Mouse (Mus musculus): ENCODE data around the gene Bckdha. TPM values are rescaled to one million over a fixed set of nuclear protein-coding genes. Genes with fewer than 3 reads are reported as not detected.

Gene Bckdha
- total RNA-seq, 1 experiment: 96.0 TPM

DNA sequence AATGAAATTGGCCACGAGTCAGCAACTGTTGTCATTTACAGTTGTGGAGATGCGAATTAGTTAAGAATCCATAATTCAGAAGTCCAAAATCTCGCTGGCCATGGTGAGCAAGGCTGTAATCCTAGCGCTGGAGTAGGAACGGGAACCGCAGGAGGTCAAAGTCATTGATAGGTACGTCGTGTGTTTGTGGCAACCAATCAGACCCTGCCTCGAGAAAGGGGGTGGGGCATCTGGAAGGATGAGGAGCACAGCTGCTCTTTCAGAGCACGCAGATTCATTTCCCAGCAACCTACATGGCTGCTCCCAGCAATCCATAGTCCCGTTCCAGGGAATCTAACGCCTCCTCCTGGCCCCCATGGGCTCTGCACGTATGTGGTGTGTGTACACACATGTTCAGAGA lies 41.1 kb upstream of the Bckdha start:
- H3K4me1 ChIP-seq (ENCODE audit: control insufficient read depth in 2 of 2, insufficient read depth in 2 of 2, low read length in 2 of 2, poor library complexity in 1 of 2): peaks cover 0 to 1% of the 10 kb centered on the region in 2 experiments; a peak in 1 of 4 replicates
- DNase-seq (ENCODE audit: low read depth, low spot score): no peak
- H3K9me3 ChIP-seq (ENCODE audit: control insufficient read depth, insufficient read depth, low read depth, low read length): no peaks in the 10 kb centered on the region
- in situ Hi-C loops (cut with MboI; ENCODE audit: low sequenced_read_pairs in 2 of 2, unreplicated experiment in 2 of 2): no loop called here
- H3K36me3 ChIP-seq (ENCODE audit: control insufficient read depth, insufficient read depth, low read length, poor library complexity, severe bottlenecking): no peaks in the 10 kb centered on the region
- no peak overlapping the region for H3K27ac ChIP-seq (ENCODE audit: insufficient read depth, low read depth, low read length, poor library complexity, severe bottlenecking)
- H3K9ac ChIP-seq (ENCODE audit: insufficient read depth, low read depth, low read length, poor library complexity, severe bottlenecking): no peak overlapping the region
- no peak overlapping the region for H3K4me3 ChIP-seq (ENCODE audit: insufficient read depth in 1 of 2, low read depth in 1 of 2, low read length in 2 of 2, poor library complexity in 1 of 2, severe bottlenecking in 1 of 2)
- TF ChIP-seq ZNF384 (IDR thresholded peaks at IDR 0.05; ENCODE audit: low read depth, low read length) (0 out of 2 replicates have a peak, but pooled peaks have one; percentile 29), MAFK (IDR thresholded peaks at IDR 0.05; ENCODE audit: insufficient read depth, low read depth, low read length) (no peak)

DNA sequence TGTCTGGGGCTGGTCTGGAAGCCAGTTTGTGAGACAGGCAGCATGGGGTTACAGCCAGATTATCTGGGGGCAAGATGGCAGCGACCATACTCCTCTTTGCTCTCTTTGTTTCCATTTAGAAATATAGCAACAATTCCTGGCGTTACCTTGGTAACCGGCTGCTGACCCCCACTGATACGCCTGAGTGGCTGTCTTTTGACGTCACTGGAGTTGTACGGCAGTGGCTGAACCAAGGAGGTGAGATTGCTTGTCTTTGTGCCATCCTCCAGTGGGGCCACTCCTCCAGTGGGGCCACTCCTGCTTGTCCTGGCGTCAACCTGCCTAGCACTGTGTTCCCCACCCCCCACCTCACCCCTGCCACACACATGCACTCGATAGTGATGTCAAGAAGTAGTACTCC lies 35.3 kb upstream of the Bckdha start:
- no peaks in the 10 kb centered on the region for H3K9me3 ChIP-seq (ENCODE audit: control insufficient read depth, insufficient read depth, low read depth, low read length)
- H3K36me3 ChIP-seq (ENCODE audit: control insufficient read depth, insufficient read depth, low read length, poor library complexity, severe bottlenecking): no peaks in the 10 kb centered on the region
- in situ Hi-C loops (cut with MboI; ENCODE audit: low sequenced_read_pairs in 2 of 2, unreplicated experiment in 2 of 2): no loop called here
- no peak overlapping the region for H3K4me3 ChIP-seq (ENCODE audit: insufficient read depth in 1 of 2, low read depth in 1 of 2, low read length in 2 of 2, poor library complexity in 1 of 2, severe bottlenecking in 1 of 2)
- no peak for DNase-seq (ENCODE audit: low read depth, low spot score)
- no peak for TF ChIP-seq CHD2 (IDR thresholded peaks at IDR 0.05; ENCODE audit: low read depth, low read length)
- peaks cover 0 to 3% of the 10 kb centered on the region in 2 experiments; a peak in 1 of 4 replicates for H3K4me1 ChIP-seq (ENCODE audit: control insufficient read depth in 2 of 2, insufficient read depth in 2 of 2, low read length in 2 of 2, poor library complexity in 1 of 2)
- no peak overlapping the region for H3K9ac ChIP-seq (ENCODE audit: insufficient read depth, low read depth, low read length, poor library complexity, severe bottlenecking)
- H3K27ac ChIP-seq (ENCODE audit: insufficient read depth, low read depth, low read length, poor library complexity, severe bottlenecking): no peak overlapping the region

DNA sequence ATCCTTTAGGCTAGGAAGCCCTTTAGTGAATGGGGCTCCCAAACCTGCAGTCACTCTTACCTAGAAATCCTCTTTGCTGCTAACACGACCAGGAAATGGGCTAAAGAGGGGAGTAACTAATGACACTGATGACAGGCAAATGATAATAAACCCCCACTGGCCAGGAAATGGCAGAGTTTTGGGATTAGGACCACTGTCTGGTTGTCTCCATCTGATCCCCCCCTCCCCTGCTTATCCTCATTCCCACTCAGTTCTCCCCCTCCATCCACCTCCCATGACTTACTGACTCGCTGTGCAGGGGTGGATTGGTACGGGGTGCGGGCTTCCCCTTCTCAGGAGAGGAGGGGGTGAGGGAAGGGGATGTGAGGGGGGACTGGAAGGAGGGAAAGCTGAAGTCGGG lies 31.3 kb upstream of the Bckdha start:
- Histone ChIP-seq H3K4me3 (ENCODE audit: insufficient read depth in 1 of 2, low read depth in 1 of 2, low read length in 2 of 2, poor library complexity in 1 of 2, severe bottlenecking in 1 of 2) (no peak overlapping the region), H3K9me3 (ENCODE audit: control insufficient read depth, insufficient read depth, low read depth, low read length) (no peaks in the 10 kb centered on the region), H3K36me3 (ENCODE audit: control insufficient read depth, insufficient read depth, low read length, poor library complexity, severe bottlenecking) (no peaks in the 10 kb centered on the region), H3K9ac (ENCODE audit: insufficient read depth, low read depth, low read length, poor library complexity, severe bottlenecking) (no peak overlapping the region), H3K4me1 (ENCODE audit: control insufficient read depth in 2 of 2, insufficient read depth in 2 of 2, low read length in 2 of 2, poor library complexity in 1 of 2) (peaks cover 0 to 5% of the 10 kb centered on the region in 2 experiments; a peak in 1 of 4 replicates), H3K27ac (ENCODE audit: insufficient read depth, low read depth, low read length, poor library complexity, severe bottlenecking) (no peak overlapping the region)
- in situ Hi-C loops (cut with MboI; ENCODE audit: low sequenced_read_pairs in 2 of 2, unreplicated experiment in 2 of 2): no loop called here
- TF ChIP-seq ZC3H11A (IDR thresholded peaks at IDR 0.05; ENCODE audit: borderline replicate concordance, low read depth, low read length): no peak
- TF ChIP-seq MAFK (IDR thresholded peaks at IDR 0.05; ENCODE audit: insufficient read depth, low read depth, low read length): no peak
- no peak for TF ChIP-seq HCFC1 (IDR thresholded peaks at IDR 0.05; ENCODE audit: borderline replicate concordance, insufficient read depth, low read length)
- TF ChIP-seq ZNF384 (IDR thresholded peaks at IDR 0.05; ENCODE audit: low read depth, low read length): no peak
- TF ChIP-seq CHD2 (IDR thresholded peaks at IDR 0.05; ENCODE audit: low read depth, low read length): no peak
- DNase-seq (ENCODE audit: low read depth, low spot score): no peak

DNA sequence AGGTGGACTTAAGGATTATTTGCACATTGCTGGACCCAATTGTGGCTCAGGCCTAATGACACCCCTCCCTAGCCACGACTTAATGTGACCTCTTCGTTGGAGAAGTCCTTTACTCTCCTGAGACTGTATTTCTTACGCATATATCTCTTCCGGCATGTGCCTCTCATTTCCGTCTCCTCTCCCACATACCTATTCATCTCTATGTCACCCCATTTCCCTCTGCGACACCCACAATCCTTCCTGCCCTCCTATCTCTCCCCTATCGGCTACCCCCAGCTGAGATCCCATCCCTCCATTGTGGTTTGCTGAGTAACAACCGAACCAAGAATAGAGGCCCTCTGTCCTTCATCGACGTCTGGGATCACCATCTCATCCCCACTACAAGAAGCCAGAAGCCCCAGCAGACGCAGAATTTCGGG lies 30.8 kb upstream of the Bckdha start:
- no peak for DNase-seq (ENCODE audit: low read depth, low spot score)
- no peak overlapping the region for H3K27ac ChIP-seq (ENCODE audit: insufficient read depth, low read depth, low read length, poor library complexity, severe bottlenecking)
- no peak overlapping the region for H3K9ac ChIP-seq (ENCODE audit: insufficient read depth, low read depth, low read length, poor library complexity, severe bottlenecking)
- TF ChIP-seq CHD2 (IDR thresholded peaks at IDR 0.05; ENCODE audit: low read depth, low read length): no peak
- no peak for TF ChIP-seq HCFC1 (IDR thresholded peaks at IDR 0.05; ENCODE audit: borderline replicate concordance, insufficient read depth, low read length)
- TF ChIP-seq ZNF384 (IDR thresholded peaks at IDR 0.05; ENCODE audit: low read depth, low read length): no peak
- no peak for TF ChIP-seq ZC3H11A (IDR thresholded peaks at IDR 0.05; ENCODE audit: borderline replicate concordance, low read depth, low read length)
- TF ChIP-seq MAFK (IDR thresholded peaks at IDR 0.05; ENCODE audit: insufficient read depth, low read depth, low read length): no peak
- peaks cover 0 to 5% of the 10 kb centered on the region in 2 experiments; a peak in 1 of 4 replicates for H3K4me1 ChIP-seq (ENCODE audit: control insufficient read depth in 2 of 2, insufficient read depth in 2 of 2, low read length in 2 of 2, poor library complexity in 1 of 2)
- H3K9me3 ChIP-seq (ENCODE audit: control insufficient read depth, insufficient read depth, low read depth, low read length): no peaks in the 10 kb centered on the region
- in situ Hi-C loops (cut with MboI; ENCODE audit: low sequenced_read_pairs in 2 of 2, unreplicated experiment in 2 of 2): no loop called here
- H3K36me3 ChIP-seq (ENCODE audit: control insufficient read depth, insufficient read depth, low read length, poor library complexity, severe bottlenecking): no peaks in the 10 kb centered on the region
- H3K4me3 ChIP-seq (ENCODE audit: insufficient read depth in 1 of 2, low read depth in 1 of 2, low read length in 2 of 2, poor library complexity in 1 of 2, severe bottlenecking in 1 of 2): peak overlapping the region; percentile 46 to 77; a peak in 3 of 4 replicates

DNA sequence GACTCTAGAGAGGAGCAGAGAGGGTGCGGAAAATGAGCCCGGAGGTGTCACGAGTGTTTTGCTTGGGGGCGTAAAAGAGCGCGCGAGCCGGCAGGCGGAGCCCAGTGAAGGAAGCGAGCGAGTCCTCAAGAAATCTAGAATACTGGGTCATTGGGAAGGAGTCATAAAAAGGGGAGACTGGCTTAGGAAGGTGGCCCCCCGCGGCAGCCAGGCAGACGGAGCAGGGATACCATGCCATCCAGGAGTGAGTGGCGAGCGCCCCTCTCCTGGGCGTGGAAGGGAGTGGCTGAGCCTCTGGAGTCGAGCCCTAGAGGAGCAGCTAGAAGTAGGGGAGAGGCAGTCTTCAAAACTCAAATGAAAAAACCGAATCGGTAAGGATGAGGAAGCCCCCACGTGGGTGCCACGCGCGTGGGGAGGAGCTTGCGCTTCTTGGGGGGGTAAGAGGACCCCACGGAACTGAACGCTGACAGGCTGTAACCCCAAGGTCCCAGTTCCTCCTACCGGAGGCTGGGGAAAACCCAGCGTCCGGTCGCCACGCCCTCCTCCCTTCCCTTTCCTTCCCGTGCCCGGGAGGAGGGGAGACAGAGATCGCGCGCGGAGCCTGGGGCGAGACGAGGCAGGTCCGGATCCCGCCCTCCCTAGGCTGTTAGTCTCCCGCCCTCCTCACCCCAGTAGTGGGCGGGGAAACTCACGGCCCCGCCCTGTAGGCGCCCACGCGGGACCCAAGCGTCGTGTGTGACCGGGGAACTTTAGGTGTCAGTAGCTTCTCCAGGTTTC lies 30.2 kb upstream of the Bckdha start:
- in situ Hi-C loops (cut with MboI; ENCODE audit: low sequenced_read_pairs in 2 of 2, unreplicated experiment in 2 of 2): no loop called here
- no peak for DNase-seq (ENCODE audit: low read depth, low spot score)
- H3K9me3 ChIP-seq (ENCODE audit: control insufficient read depth, insufficient read depth, low read depth, low read length): no peaks in the 10 kb centered on the region
- no peak overlapping the region for H3K27ac ChIP-seq (ENCODE audit: insufficient read depth, low read depth, low read length, poor library complexity, severe bottlenecking)
- peaks cover 0 to 7% of the 10 kb centered on the region in 2 experiments; a peak in 1 of 4 replicates for H3K4me1 ChIP-seq (ENCODE audit: control insufficient read depth in 2 of 2, insufficient read depth in 2 of 2, low read length in 2 of 2, poor library complexity in 1 of 2)
- H3K36me3 ChIP-seq (ENCODE audit: control insufficient read depth, insufficient read depth, low read length, poor library complexity, severe bottlenecking): no peaks in the 10 kb centered on the region
- H3K4me3 ChIP-seq (ENCODE audit: insufficient read depth in 1 of 2, low read depth in 1 of 2, low read length in 2 of 2, poor library complexity in 1 of 2, severe bottlenecking in 1 of 2): peak overlapping the region; percentile 64 to 77
- H3K9ac ChIP-seq (ENCODE audit: insufficient read depth, low read depth, low read length, poor library complexity, severe bottlenecking): peak overlapping the region; percentile 32; the same call in 1 of the 2 replicates
- no peak for TF ChIP-seq CHD2 (IDR thresholded peaks at IDR 0.05; ENCODE audit: low read depth, low read length)
- no peak for TF ChIP-seq ZC3H11A (IDR thresholded peaks at IDR 0.05; ENCODE audit: borderline replicate concordance, low read depth, low read length)
- no peak for TF ChIP-seq MAFK (IDR thresholded peaks at IDR 0.05; ENCODE audit: insufficient read depth, low read depth, low read length)
- no peak for TF ChIP-seq HCFC1 (IDR thresholded peaks at IDR 0.05; ENCODE audit: borderline replicate concordance, insufficient read depth, low read length)
- no peak for TF ChIP-seq ZNF384 (IDR thresholded peaks at IDR 0.05; ENCODE audit: low read depth, low read length)
